Mouse (Mus musculus): ENCODE results near the gene Ralbp1. TPM values are rescaled to one million over a fixed set of nuclear protein-coding genes. Genes with fewer than 3 reads are reported as not detected.

Gene Ralbp1
- polyA plus RNA-seq, 1 experiment = 60.5 TPM

DNA sequence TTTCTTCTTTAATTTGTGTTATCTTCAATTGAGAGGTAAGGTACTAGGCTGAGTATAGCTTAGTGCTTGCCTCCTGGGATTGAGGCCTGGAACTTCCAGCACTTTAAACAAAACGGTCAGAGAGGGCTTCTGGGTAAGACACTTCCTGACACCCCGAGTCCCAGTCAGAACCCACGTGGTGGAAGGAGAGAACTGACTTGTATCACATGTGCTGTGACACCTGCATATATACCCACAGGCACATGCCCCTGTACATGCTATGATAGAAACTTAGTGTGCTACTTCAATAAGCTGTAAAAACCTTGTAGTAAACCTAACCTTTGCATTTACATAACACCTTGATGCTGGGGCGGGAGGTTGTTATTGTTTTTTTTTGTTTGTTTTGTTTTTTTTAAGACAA, 87.2 kb downstream of the Ralbp1 start:
- H3K4me3 ChIP-seq (replicated peaks; ENCODE audit: extremely low read depth, low read depth, low read length) = no peak overlapping the region
- WGBS = 28% methylated on average over 4 of the region's 4 CpGs
- peaks cover 6% of the 10 kb centered on the region for H3K4me1 ChIP-seq (ENCODE audit: control insufficient read depth, insufficient read depth, low read length)
- TF ChIP-seq POLR2A (IDR thresholded peaks at IDR 0.05; ENCODE audit: borderline replicate concordance, extremely low read depth, low read depth, low read length) = no peak
- no peak for TF ChIP-seq CTCF (IDR thresholded peaks at IDR 0.05; ENCODE audit: insufficient read depth, low read length)
- no peak for DNase-seq

Other genes with a start within 250 kb of the Ralbp1 start
- gene Txndc2, start 243.6 kb downstream of the Ralbp1 start, polyA plus RNA-seq (2012; rRNA removed) = 0.06 and 0.09 TPM in 2 replicates
- gene Rab31, start 113.0 kb downstream of the Ralbp1 start, polyA plus RNA-seq (2012; rRNA removed) = 33.2 and 48.9 TPM in 2 replicates
- gene Ppp4r1, start 103.2 kb downstream of the Ralbp1 start, polyA plus RNA-seq (2012; rRNA removed) = 34.7 and 45.5 TPM in 2 replicates
- gene Twsg1, start 65.4 kb upstream of the Ralbp1 start, polyA plus RNA-seq (2012; rRNA removed) = 85.2 and 92.5 TPM in 2 replicates
- gene Ankrd12, start 191.3 kb upstream of the Ralbp1 start, polyA plus RNA-seq (2012; rRNA removed) = 5.3 and 5.4 TPM in 2 replicates
- gene Ndufv2, start 215.8 kb upstream of the Ralbp1 start, polyA plus RNA-seq (2012; rRNA removed) = 25.5 and 31.0 TPM in 2 replicates
- 39.5 and 42.6 TPM in 2 replicates for gene Washc1, start 225.7 kb upstream of the Ralbp1 start, polyA plus RNA-seq (2012; rRNA removed)
- gene Ddx11, start 237.7 kb upstream of the Ralbp1 start, polyA plus RNA-seq (2012; rRNA removed) = 3.0 and 4.4 TPM in 2 replicates

Measured in lung, adult 2 months (tissue).